Mouse (Mus musculus): ENCODE results near the gene Lrrc49.
A peak's percentile ranks its signal among the peaks of the same experiment; 100 is the strongest.

The Lrrc49 gene

GRCm38 (mm10) chr9:60601936-60602335 is 86.0 kb downstream of the Lrrc49 start:
- no peak for DNase-seq (ENCODE audit: extremely low spot score, low read depth, low spot score)

DNA sequence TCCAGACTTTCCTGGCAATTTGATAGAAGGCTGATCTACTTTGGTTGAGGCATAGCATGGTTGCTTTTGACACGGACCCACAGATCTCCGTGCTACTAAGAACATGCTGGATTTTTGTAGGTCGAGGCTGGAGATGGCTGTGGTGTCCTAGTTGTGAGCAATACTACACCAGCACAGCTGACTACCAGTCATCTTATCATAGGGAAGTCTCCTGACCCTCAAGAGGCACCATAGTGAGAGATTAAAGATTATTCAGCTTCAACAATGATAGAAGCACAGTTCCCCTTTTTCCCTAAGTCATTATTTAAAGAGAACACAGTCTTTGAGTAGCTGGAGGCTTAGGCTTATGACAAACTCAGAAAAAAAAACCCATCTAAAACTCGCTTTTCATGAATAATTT is 87.7 kb downstream of the Lrrc49 start:
- DNase-seq (ENCODE audit: extremely low spot score, low read depth, low spot score) = no peak

- DNase-seq (ENCODE audit: extremely low spot score, low read depth, low spot score) = no peak
Measured at GRCm38 (mm10) chr9:60599489-60599888, 88.5 kb downstream of the Lrrc49 start.

- no peak for DNase-seq (ENCODE audit: extremely low spot score, low read depth, low spot score)
Measured at GRCm38 (mm10) chr9:60595406-60595805, 92.6 kb downstream of the Lrrc49 start.

DNA sequence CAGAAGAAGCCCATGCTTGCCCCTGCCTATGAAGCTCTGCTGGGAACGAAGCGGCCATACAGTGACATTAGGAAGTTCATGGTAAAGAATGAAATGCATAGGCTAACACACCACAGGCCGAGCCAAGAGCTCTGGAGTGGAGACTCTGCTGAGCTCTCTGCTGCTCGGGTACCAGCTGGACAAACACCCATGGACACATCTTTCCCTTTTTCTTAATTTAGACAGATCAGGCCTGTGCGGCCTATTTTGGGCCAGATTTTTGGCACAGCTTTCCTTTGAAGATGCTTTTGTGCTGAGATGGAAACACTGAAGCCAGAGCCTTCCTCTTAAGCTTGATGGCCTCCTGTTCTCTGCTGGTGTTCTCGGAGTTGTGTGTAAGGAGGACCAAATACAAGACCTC is 95.0 kb downstream of the Lrrc49 start:
- no peak for DNase-seq (ENCODE audit: extremely low spot score, low read depth, low spot score)

- no peak for DNase-seq (ENCODE audit: extremely low spot score, low read depth, low spot score)
Measured at GRCm38 (mm10) chr9:60592363-60592762, 95.6 kb downstream of the Lrrc49 start.

DNA sequence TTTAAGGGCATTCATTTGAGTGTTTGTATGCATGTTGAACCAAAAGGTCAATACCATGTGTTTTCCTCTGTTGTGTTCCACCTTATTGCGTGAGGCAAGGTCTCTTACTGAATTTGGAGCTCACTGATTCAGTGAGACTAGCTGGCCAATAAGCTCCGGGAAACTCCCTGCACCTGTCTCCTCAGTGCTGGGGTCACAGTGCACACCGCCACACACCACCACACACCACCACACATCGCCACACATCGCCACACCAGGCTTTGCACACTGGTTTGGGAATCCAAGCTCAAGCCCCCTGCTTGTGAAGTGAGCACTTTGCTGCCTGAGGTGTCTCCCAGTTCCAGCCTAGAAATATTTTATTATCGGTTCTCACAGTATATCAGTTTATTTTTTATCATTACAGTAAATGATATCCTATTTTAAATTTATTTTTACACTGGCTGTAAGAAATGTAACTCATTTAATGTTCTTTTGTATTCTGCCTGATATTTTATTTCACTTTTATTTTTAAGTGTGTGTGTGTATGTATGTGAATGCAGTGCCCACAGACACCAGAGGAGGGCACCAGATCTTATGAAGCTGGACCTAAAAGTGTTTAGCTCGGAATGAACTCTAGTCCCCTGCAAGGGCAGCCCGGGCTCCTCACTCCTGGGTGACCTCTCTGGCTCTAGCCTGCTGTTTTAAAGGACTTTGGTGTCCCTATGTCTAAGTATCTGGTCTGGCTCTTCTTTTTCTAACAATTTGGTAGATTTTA is 96.9 kb downstream of the Lrrc49 start:
- DNase-seq (ENCODE audit: extremely low spot score, low read depth, low spot score) = no peak

DNA sequence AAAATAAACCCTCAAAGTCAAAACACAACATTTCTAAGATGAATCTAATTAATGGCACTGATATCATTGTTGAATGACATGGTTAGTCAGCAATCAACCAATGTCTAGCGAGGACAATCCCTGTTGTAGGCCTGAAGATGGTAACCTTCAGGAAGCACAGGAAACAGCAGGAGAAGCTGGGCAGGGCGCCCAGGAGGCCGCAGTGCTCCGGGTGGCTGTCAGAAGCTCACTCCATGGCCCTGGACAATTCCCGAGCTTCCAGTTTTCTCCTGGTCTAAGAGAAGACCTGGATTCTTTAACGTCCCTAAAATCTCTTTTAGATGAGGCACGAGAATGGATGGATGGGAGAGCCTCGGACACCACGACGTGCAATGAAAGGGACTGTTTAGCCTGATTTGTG is 99.0 kb downstream of the Lrrc49 start:
- DNase-seq (ENCODE audit: extremely low spot score, low read depth, low spot score) = no peak

- no peak for DNase-seq (ENCODE audit: extremely low spot score, low read depth, low spot score)
Measured at GRCm38 (mm10) chr9:60586920-60587319, 101.0 kb downstream of the Lrrc49 start.

- no peak for DNase-seq (ENCODE audit: extremely low spot score, low read depth, low spot score)
Measured at GRCm38 (mm10) chr9:60585206-60585605, 102.8 kb downstream of the Lrrc49 start.

- DNase-seq (ENCODE audit: extremely low spot score, low read depth, low spot score) = no peak
Measured at GRCm38 (mm10) chr9:60582553-60582952, 105.4 kb downstream of the Lrrc49 start.

DNA sequence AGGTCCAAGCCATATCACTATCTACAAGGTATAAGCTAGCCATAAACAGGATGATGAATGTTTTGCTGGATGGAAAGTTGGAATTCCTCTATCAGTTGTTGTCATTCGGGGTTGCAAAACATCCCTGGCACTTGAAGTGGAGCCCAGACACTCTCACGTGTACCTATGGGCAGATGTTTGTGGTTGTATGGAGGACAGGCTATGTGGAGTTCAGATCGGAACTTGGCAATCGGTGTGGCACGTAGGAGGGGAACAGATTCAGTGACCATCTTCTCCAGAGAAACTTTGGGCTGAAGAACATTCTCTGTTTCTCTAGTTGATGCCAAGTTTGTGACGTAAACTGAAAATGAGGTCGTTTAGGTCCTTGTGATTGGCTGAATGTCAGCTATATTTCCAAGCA is 114.9 kb downstream of the Lrrc49 start:
- DNase-seq (ENCODE audit: extremely low spot score, low read depth, low spot score) = no peak

DNA sequence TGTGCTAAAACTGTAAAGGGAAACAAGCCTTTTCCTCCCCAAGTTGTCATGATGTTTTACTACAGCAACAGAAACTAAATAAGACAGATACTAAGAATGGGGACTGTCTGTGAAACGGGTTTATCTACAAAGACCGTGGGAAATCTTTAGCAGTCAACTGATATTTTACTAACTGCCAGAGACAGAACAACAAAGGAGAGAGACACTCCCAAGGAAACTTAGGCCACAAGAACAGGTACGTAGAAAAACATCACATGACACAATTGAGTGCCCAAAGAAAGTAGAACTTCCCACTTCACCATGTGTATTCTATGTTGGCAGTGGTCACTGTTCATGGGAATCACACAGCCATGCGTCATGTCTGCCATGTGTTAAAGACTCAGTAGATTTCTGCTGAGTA is 116.2 kb downstream of the Lrrc49 start:
- DNase-seq (ENCODE audit: extremely low spot score, low read depth, low spot score) = no peak

DNA sequence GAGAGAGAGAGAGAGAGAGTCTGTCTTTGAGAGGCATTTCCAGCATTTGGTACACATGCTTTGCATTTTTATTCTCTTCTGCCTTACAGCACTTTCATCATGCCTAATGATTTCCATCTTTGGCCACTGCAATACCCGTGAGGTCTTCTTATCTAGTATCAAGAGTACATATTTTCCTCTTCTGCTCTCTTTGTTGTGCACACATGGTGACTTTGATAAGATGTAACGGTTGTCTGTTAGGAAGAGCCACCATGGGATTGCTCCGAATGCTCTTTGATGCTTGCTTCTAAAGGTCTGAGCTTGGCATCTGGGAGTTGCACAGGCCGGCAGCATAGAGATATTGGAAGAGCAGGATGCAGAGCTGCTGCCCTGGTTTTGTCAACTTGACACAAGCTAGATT is 116.9 kb downstream of the Lrrc49 start:
- no peak for DNase-seq (ENCODE audit: extremely low spot score, low read depth, low spot score)

GRCm38 (mm10) chr9:60569366-60569765 is 118.6 kb downstream of the Lrrc49 start:
- no peak for DNase-seq (ENCODE audit: extremely low spot score, low read depth, low spot score)

- no peak for DNase-seq (ENCODE audit: extremely low spot score, low read depth, low spot score)
Measured at GRCm38 (mm10) chr9:60563809-60564208, 124.1 kb downstream of the Lrrc49 start.

GRCm38 (mm10) chr9:60562443-60563371 is 125.3 kb downstream of the Lrrc49 start:
- DNase-seq (ENCODE audit: extremely low spot score, low read depth, low spot score) = peak; percentile 85

GRCm38 (mm10) chr9:60561641-60562289 is 126.2 kb downstream of the Lrrc49 start:
- DNase-seq (ENCODE audit: extremely low spot score, low read depth, low spot score) = no peak

DNA sequence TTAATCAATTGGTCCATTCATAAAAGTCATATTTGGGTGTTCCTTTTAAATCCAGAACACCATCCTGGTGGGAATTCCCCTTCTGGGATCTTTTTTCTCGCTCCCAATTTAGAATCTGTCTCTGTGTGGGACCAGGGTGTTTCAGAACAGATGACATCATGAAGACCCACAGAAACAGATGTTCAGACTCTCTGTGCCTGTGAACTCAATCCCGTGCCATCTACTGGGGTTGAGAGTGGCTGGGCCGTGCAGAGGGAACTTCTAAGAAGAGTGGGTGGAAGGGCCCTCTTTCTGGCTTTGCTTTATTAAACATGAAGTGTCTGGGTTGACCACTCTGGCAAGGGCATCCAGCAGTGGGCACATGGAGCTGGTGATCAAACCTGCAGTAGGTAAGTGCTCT is 129.5 kb downstream of the Lrrc49 start:
- no peak for DNase-seq (ENCODE audit: extremely low spot score, low read depth, low spot score)

DNA sequence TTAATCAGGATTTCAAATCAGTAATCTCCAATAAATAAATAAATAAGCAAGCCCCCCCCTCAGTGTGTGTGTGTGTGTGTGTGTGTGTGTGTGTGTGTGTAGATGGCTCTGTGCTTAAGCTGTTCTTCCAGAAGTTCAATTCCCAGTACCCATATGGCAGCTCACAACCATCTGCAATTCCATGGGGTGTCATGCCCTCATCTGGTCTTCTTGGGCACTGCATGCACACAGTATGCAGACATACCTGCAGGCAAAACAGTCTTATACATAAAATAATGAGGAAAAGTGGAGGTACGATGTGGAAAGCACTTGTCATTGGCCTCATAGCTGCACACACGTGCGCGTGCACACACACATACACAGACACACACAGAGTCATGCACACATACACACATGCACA is 136.7 kb downstream of the Lrrc49 start:
- DNase-seq (ENCODE audit: extremely low spot score, low read depth, low spot score) = no peak

DNA sequence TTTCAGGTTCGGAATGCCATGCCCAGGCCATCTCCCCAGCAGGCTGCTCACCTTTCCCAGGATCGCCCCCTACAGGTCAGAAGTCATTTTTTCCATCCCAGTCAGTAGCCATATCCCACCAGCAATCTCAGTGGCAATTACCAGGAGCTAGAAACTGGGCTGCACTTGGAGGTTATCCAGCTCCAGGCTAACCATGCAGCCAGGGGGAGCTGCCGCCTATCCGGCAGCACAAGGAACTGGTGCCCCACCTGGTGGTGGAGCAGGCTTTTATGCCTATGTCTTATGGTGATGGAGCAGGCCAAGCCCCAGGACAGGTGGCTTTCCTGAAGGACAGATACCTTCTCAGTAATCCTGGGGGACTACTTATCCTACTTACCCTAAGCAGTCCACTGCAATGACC is 139.8 kb downstream of the Lrrc49 start:
- DNase-seq (ENCODE audit: extremely low spot score, low read depth, low spot score) = no peak

DNA sequence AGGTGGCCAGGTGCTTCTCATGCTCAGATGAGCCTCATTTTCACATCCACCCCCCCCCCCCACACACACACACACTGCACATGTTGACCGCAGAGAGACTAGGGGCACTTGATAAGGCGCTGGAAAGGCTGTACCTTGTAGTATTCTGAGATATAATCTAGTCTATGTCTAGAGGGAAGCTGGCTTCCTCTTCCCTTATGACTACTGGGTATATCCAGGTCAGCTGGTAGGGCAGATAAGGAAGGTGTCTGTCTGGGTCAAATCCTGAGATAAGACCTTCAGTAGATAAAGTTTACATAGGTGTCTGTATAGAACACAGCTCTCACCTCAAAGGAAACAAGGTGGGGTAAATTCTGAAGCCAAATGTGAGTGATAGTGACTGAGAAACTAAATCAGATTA is 141.8 kb downstream of the Lrrc49 start:
- DNase-seq (ENCODE audit: extremely low spot score, low read depth, low spot score) = no peak

All from hindlimb bud, embryonic 11.5 days (tissue).